Mouse (Mus musculus): ENCODE results near the gene Hemk1. TPM values are rescaled to one million over a fixed set of nuclear protein-coding genes. Genes with fewer than 3 reads are reported as not detected.

Hemk1 gene
- polyA plus RNA-seq, 1 experiment: 33.7 TPM

GRCm38 (mm10) chr9:107298059-107298780, 39.9 kb downstream of the Hemk1 start:
- 0 out of 2 replicates have a peak overlapping the region, but pooled peaks have one; percentile 71 for H3K4me3 ChIP-seq (ENCODE audit: insufficient read depth, low read length)
- TF ChIP-seq CTCF (IDR thresholded peaks at IDR 0.05; ENCODE audit: extremely low read depth, insufficient read depth, low read length) (no peak), POLR2A (IDR thresholded peaks at IDR 0.05; ENCODE audit: extremely low read depth, insufficient read depth, low read length) (no peak)
- H3K4me1 ChIP-seq (ENCODE audit: control insufficient read depth, insufficient read depth, low read length): peaks cover 4% of the 10 kb centered on the region; the same call in 1 of the 2 replicates
- H3K27ac ChIP-seq (ENCODE audit: insufficient read depth, low read length): no peak overlapping the region

- Histone ChIP-seq H3K4me1 (ENCODE audit: control insufficient read depth, insufficient read depth, low read length) (peaks cover 4% of the 10 kb centered on the region; the same call in 1 of the 2 replicates), H3K4me3 (ENCODE audit: insufficient read depth, low read length) (peak overlapping the region; percentile 71; the same call in 1 of the 2 replicates), H3K27ac (ENCODE audit: insufficient read depth, low read length) (no peak overlapping the region)
- TF ChIP-seq POLR2A (IDR thresholded peaks at IDR 0.05; ENCODE audit: extremely low read depth, insufficient read depth, low read length): no peak
- TF ChIP-seq CTCF (IDR thresholded peaks at IDR 0.05; ENCODE audit: extremely low read depth, insufficient read depth, low read length): no peak
These were observed 40.5 kb downstream of the Hemk1 start for GRCm38 (mm10) chr9:107297658-107298057.

DNA sequence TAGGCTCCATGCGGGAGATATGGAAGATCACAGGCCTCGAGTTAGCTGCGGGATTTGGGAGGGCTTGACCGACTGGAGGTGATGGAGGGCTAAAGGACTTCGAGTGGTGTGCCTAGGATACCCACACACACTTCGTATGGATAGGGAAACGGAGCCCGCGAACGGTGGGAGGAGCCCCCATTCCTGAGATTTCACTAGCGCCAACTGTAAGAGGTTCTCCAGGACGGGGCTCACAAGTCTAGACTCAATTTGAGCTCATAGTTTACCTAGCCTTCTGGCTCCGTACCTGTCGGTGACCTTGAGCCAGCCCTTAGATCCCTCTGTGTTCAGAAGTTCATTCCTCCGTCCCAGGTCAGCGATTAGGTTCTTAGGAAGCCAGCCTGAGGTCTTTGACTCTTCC, 41.1 kb downstream of the Hemk1 start:
- H3K4me3 ChIP-seq (ENCODE audit: insufficient read depth, low read length): peak overlapping the region; percentile 71
- H3K4me1 ChIP-seq (ENCODE audit: control insufficient read depth, insufficient read depth, low read length): peaks cover 4% of the 10 kb centered on the region; the same call in 1 of the 2 replicates
- TF ChIP-seq POLR2A (IDR thresholded peaks at IDR 0.05; ENCODE audit: extremely low read depth, insufficient read depth, low read length): no peak
- no peak for TF ChIP-seq CTCF (IDR thresholded peaks at IDR 0.05; ENCODE audit: extremely low read depth, insufficient read depth, low read length)
- H3K27ac ChIP-seq (ENCODE audit: insufficient read depth, low read length): no peak overlapping the region

- no peak for TF ChIP-seq CTCF (IDR thresholded peaks at IDR 0.05; ENCODE audit: extremely low read depth, insufficient read depth, low read length)
- TF ChIP-seq POLR2A (IDR thresholded peaks at IDR 0.05; ENCODE audit: extremely low read depth, insufficient read depth, low read length): no peak
- peaks cover 4% of the 10 kb centered on the region; the same call in 1 of the 2 replicates for H3K4me1 ChIP-seq (ENCODE audit: control insufficient read depth, insufficient read depth, low read length)
- peak overlapping the region; percentile 71 for H3K4me3 ChIP-seq (ENCODE audit: insufficient read depth, low read length)
- no peak overlapping the region for H3K27ac ChIP-seq (ENCODE audit: insufficient read depth, low read length)
These were observed 41.6 kb downstream of the Hemk1 start for GRCm38 (mm10) chr9:107296501-107296965.

GRCm38 (mm10) chr9:107296041-107296440, 42.1 kb downstream of the Hemk1 start:
- Histone ChIP-seq H3K4me3 (ENCODE audit: insufficient read depth, low read length) (peak overlapping the region; percentile 71), H3K27ac (ENCODE audit: insufficient read depth, low read length) (no peak overlapping the region), H3K4me1 (ENCODE audit: control insufficient read depth, insufficient read depth, low read length) (peaks cover 4% of the 10 kb centered on the region; the same call in 1 of the 2 replicates)
- no peak for TF ChIP-seq CTCF (IDR thresholded peaks at IDR 0.05; ENCODE audit: extremely low read depth, insufficient read depth, low read length)
- no peak for TF ChIP-seq POLR2A (IDR thresholded peaks at IDR 0.05; ENCODE audit: extremely low read depth, insufficient read depth, low read length)

- no peak within 1 kb of the TSS for H3K27ac ChIP-seq (ENCODE audit: insufficient read depth, low read length)
- H3K4me3 ChIP-seq (ENCODE audit: insufficient read depth, low read length): peak within 1 kb of the TSS; percentile 71
- no peak for TF ChIP-seq POLR2A (IDR thresholded peaks at IDR 0.05; ENCODE audit: extremely low read depth, insufficient read depth, low read length)
- TF ChIP-seq CTCF (IDR thresholded peaks at IDR 0.05; ENCODE audit: extremely low read depth, insufficient read depth, low read length): no peak
- H3K4me1 ChIP-seq (ENCODE audit: control insufficient read depth, insufficient read depth, low read length): peaks cover 4% of the 10 kb centered on the region; the same call in 1 of the 2 replicates
These were observed 42.3 kb downstream of the Hemk1 start, which contains the start of gene Cish for GRCm38 (mm10) chr9:107296016-107296040. Cish (plus strand) TSS chr9:107296026.

- Histone ChIP-seq H3K27ac (ENCODE audit: insufficient read depth, low read length) (no peak overlapping the region), H3K4me3 (ENCODE audit: insufficient read depth, low read length) (no peak overlapping the region; the same call in 1 of the 2 replicates), H3K4me1 (ENCODE audit: control insufficient read depth, insufficient read depth, low read length) (peaks cover 4% of the 10 kb centered on the region; the same call in 1 of the 2 replicates)
- TF ChIP-seq CTCF (IDR thresholded peaks at IDR 0.05; ENCODE audit: extremely low read depth, insufficient read depth, low read length) (no peak), POLR2A (IDR thresholded peaks at IDR 0.05; ENCODE audit: extremely low read depth, insufficient read depth, low read length) (no peak)
These were observed 42.5 kb downstream of the Hemk1 start for GRCm38 (mm10) chr9:107295616-107296015.

DNA sequence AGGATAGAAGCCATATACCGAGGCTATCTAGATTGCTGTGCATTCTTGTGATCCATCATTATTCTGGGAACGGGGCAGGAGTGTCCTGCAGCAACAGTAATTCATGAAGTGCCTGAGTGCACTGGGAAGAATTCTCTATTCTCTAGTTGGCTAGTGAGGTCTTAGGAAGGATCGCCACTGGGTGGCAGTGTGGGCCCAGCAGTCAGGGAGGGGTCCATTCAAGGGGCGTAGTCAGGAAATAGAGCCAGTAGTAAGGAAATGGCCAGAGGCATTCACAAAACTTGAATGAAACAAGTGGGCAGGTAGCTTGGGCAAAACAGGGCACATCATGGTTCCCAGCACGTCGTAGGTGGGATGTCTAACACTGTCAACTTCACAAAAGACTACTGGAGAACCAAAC, 43.9 kb downstream of the Hemk1 start:
- Histone ChIP-seq H3K4me3 (ENCODE audit: insufficient read depth, low read length) (no peak overlapping the region), H3K4me1 (ENCODE audit: control insufficient read depth, insufficient read depth, low read length) (peaks cover 4% of the 10 kb centered on the region; the same call in 1 of the 2 replicates), H3K27ac (ENCODE audit: insufficient read depth, low read length) (no peak overlapping the region)
- peak; percentile 89 for TF ChIP-seq CTCF (IDR thresholded peaks at IDR 0.05; ENCODE audit: extremely low read depth, insufficient read depth, low read length)
- TF ChIP-seq POLR2A (IDR thresholded peaks at IDR 0.05; ENCODE audit: extremely low read depth, insufficient read depth, low read length): no peak

- H3K4me3 ChIP-seq (ENCODE audit: insufficient read depth, low read length): no peak overlapping the region
- TF ChIP-seq CTCF (IDR thresholded peaks at IDR 0.05; ENCODE audit: extremely low read depth, insufficient read depth, low read length) (peak; percentile 98), POLR2A (IDR thresholded peaks at IDR 0.05; ENCODE audit: extremely low read depth, insufficient read depth, low read length) (no peak)
- peaks cover 4% of the 10 kb centered on the region; the same call in 1 of the 2 replicates for H3K4me1 ChIP-seq (ENCODE audit: control insufficient read depth, insufficient read depth, low read length)
- H3K27ac ChIP-seq (ENCODE audit: insufficient read depth, low read length): no peak overlapping the region
These were observed 47.3 kb downstream of the Hemk1 start for GRCm38 (mm10) chr9:107290897-107291296.
